Mouse (Mus musculus): ENCODE results near the gene Fuca1. TPM values are rescaled to one million over a fixed set of nuclear protein-coding genes. Genes with fewer than 3 reads are reported as not detected.

Fuca1 gene
- polyA plus RNA-seq, 1 experiment = 41.7 TPM

GRCm38 (mm10) chr4:135958354-135958753 lies 37.8 kb downstream of the Fuca1 start:
- no peak for TF ChIP-seq POLR2A (IDR thresholded peaks at IDR 0.05; ENCODE audit: borderline replicate concordance, extremely low read depth, insufficient read depth, insufficient read length, poor library complexity, severe bottlenecking)
- DNase-seq (ENCODE audit: low read depth) = no peak

GRCm38 (mm10) chr4:135960717-135961116 lies 40.2 kb downstream of the Fuca1 start:
- peak; percentile 84 for DNase-seq (ENCODE audit: low read depth)
- TF ChIP-seq POLR2A (IDR thresholded peaks at IDR 0.05; ENCODE audit: borderline replicate concordance, extremely low read depth, insufficient read depth, insufficient read length, poor library complexity, severe bottlenecking) (no peak), CTCF (IDR thresholded peaks at IDR 0.05; ENCODE audit: borderline replicate concordance, extremely low read depth, insufficient read depth, insufficient read length) (peak; percentile 82; the same call in 1 of the 2 replicates)

- no peak for DNase-seq (ENCODE audit: low read depth)
- TF ChIP-seq POLR2A (IDR thresholded peaks at IDR 0.05; ENCODE audit: borderline replicate concordance, extremely low read depth, insufficient read depth, insufficient read length, poor library complexity, severe bottlenecking) (no peak), CTCF (IDR thresholded peaks at IDR 0.05; ENCODE audit: borderline replicate concordance, extremely low read depth, insufficient read depth, insufficient read length) (no peak)
Measured at GRCm38 (mm10) chr4:135961709-135962108, 41.2 kb downstream of the Fuca1 start.

GRCm38 (mm10) chr4:135962198-135962597 lies 41.7 kb downstream of the Fuca1 start:
- DNase-seq (ENCODE audit: low read depth) = no peak

GRCm38 (mm10) chr4:135962946-135963345 lies 42.4 kb downstream of the Fuca1 start:
- DNase-seq (ENCODE audit: low read depth) = no peak
- TF ChIP-seq POLR2A (IDR thresholded peaks at IDR 0.05; ENCODE audit: borderline replicate concordance, extremely low read depth, insufficient read depth, insufficient read length, poor library complexity, severe bottlenecking) (no peak), CTCF (IDR thresholded peaks at IDR 0.05; ENCODE audit: borderline replicate concordance, extremely low read depth, insufficient read depth, insufficient read length) (no peak)

More at GRCm38 (mm10) chr4:135962198-135962597, 41.7 kb downstream of the Fuca1 start:
- TF ChIP-seq CTCF (IDR thresholded peaks at IDR 0.05; ENCODE audit: borderline replicate concordance, extremely low read depth, insufficient read depth, insufficient read length) (no peak), POLR2A (IDR thresholded peaks at IDR 0.05; ENCODE audit: borderline replicate concordance, extremely low read depth, insufficient read depth, insufficient read length, poor library complexity, severe bottlenecking) (no peak)

GRCm38 (mm10) chr4:135963457-135964193 lies 43.1 kb downstream of the Fuca1 start, which contains the start of gene Gale:
Gene Gale, plus strand, starts transcription at chr4:135963727.
- DNase-seq (ENCODE audit: low read depth) = peak; percentile 99
- TF ChIP-seq CTCF (IDR thresholded peaks at IDR 0.05; ENCODE audit: borderline replicate concordance, extremely low read depth, insufficient read depth, insufficient read length) (no peak), POLR2A (IDR thresholded peaks at IDR 0.05; ENCODE audit: borderline replicate concordance, extremely low read depth, insufficient read depth, insufficient read length, poor library complexity, severe bottlenecking) (peak; percentile 36; the same call in 1 of the 2 replicates)

GRCm38 (mm10) chr4:135964426-135964825 lies 43.9 kb downstream of the Fuca1 start:
- TF ChIP-seq CTCF (IDR thresholded peaks at IDR 0.05; ENCODE audit: borderline replicate concordance, extremely low read depth, insufficient read depth, insufficient read length) = no peak
- no peak for TF ChIP-seq POLR2A (IDR thresholded peaks at IDR 0.05; ENCODE audit: borderline replicate concordance, extremely low read depth, insufficient read depth, insufficient read length, poor library complexity, severe bottlenecking)

GRCm38 (mm10) chr4:135965113-135965512 lies 44.6 kb downstream of the Fuca1 start:
- no peak for DNase-seq (ENCODE audit: low read depth)
- TF ChIP-seq CTCF (IDR thresholded peaks at IDR 0.05; ENCODE audit: borderline replicate concordance, extremely low read depth, insufficient read depth, insufficient read length) (no peak), POLR2A (IDR thresholded peaks at IDR 0.05; ENCODE audit: borderline replicate concordance, extremely low read depth, insufficient read depth, insufficient read length, poor library complexity, severe bottlenecking) (no peak)

More at GRCm38 (mm10) chr4:135964426-135964825, 43.9 kb downstream of the Fuca1 start:
- no peak for DNase-seq (ENCODE audit: low read depth)

GRCm38 (mm10) chr4:135966283-135966682 lies 45.7 kb downstream of the Fuca1 start:
- TF ChIP-seq CTCF (IDR thresholded peaks at IDR 0.05; ENCODE audit: borderline replicate concordance, extremely low read depth, insufficient read depth, insufficient read length) = no peak
- no peak for TF ChIP-seq POLR2A (IDR thresholded peaks at IDR 0.05; ENCODE audit: borderline replicate concordance, extremely low read depth, insufficient read depth, insufficient read length, poor library complexity, severe bottlenecking)
- DNase-seq (ENCODE audit: low read depth) = no peak

GRCm38 (mm10) chr4:135967086-135967760 lies 46.7 kb downstream of the Fuca1 start:
- TF ChIP-seq CTCF (IDR thresholded peaks at IDR 0.05; ENCODE audit: borderline replicate concordance, extremely low read depth, insufficient read depth, insufficient read length) (no peak), POLR2A (IDR thresholded peaks at IDR 0.05; ENCODE audit: borderline replicate concordance, extremely low read depth, insufficient read depth, insufficient read length, poor library complexity, severe bottlenecking) (no peak)
- DNase-seq (ENCODE audit: low read depth) = no peak

GRCm38 (mm10) chr4:135968271-135968869 lies 47.8 kb downstream of the Fuca1 start:
- no peak for TF ChIP-seq CTCF (IDR thresholded peaks at IDR 0.05; ENCODE audit: borderline replicate concordance, extremely low read depth, insufficient read depth, insufficient read length)
- no peak for TF ChIP-seq POLR2A (IDR thresholded peaks at IDR 0.05; ENCODE audit: borderline replicate concordance, extremely low read depth, insufficient read depth, insufficient read length, poor library complexity, severe bottlenecking)
- DNase-seq (ENCODE audit: low read depth) = no peak
